Mouse (Mus musculus) cortical plate, adult 2 months (tissue): Measurements from ENCODE around the gene Epor. TPM values are rescaled to one million over a fixed set of nuclear protein-coding genes. Genes with fewer than 3 reads are reported as not detected.

Source experiments
- H3K27ac ChIP-seq: fragments of 200-500 bp; 2 replicates; pipeline ENCODE4 v1.5.1; 2012; ENCODE audit warnings: low read length, control low read depth, inconsistent platforms; ENCODE audit not compliant: insufficient read depth
- H3K4me1 ChIP-seq: fragments of 200-500 bp; 2 replicates; pipeline ENCODE4 v1.6.1; 2011; ENCODE audit warnings: low read length; ENCODE audit not compliant: control insufficient read depth, insufficient read depth
- H3K4me3 ChIP-seq: fragments of 200-500 bp; 2 replicates; pipeline ENCODE4 v1.5.1; 2011; ENCODE audit warnings: mild to moderate bottlenecking, low read length, control low read depth; ENCODE audit not compliant: insufficient read depth
- CTCF ChIP-seq: fragments of 200-500 bp; IDR thresholded peaks from 2 replicates; pipeline ENCODE4 v1.5.1; 2011; ENCODE audit warnings: mild to moderate bottlenecking, control low read depth, low read length; ENCODE audit not compliant: insufficient read depth; ENCODE audit errors: extremely low read depth
- POLR2A ChIP-seq: fragments of 200-500 bp; IDR thresholded peaks from 2 replicates; pipeline ENCODE4 v1.6.1; 2011; ENCODE audit warnings: mild to moderate bottlenecking, low read length, control low read depth; ENCODE audit not compliant: insufficient read depth; ENCODE audit errors: extremely low read depth
- polyA plus RNA-seq: library from polyadenylated mRNA; depleted of rRNA; stranded (reverse); fragments of >200 nt; gene quantifications from 2 replicates; pipeline ENCODE4 v1.2.3, GENCODE M21; 2012; rRNA removed

Epor gene
- polyA plus RNA-seq, result 12.6 and 15.3 TPM in 2 replicates

- H3K27ac ChIP-seq, result peak within 1 kb of the TSS; percentile 51
These were observed at the start of gene Epor for GRCm38 (mm10) chr9:21963417-21963816. Gene Epor (minus strand): TSS chr9:21963506.

GRCm38 (mm10) chr9:22012731-22013130 lies 49.4 kb upstream of the Epor start:
- Histone ChIP-seq H3K4me1 (no peaks in the 10 kb centered on the region), H3K27ac (no peak overlapping the region), H3K4me3 (no peak overlapping the region)
- no peak for TF ChIP-seq CTCF
- TF ChIP-seq POLR2A, result no peak

More at GRCm38 (mm10) chr9:21963417-21963816, at the start of gene Epor:
- Histone ChIP-seq H3K4me3 (peak within 1 kb of the TSS; percentile 23), H3K4me1 (no peaks in the 10 kb centered on the region)
- TF ChIP-seq CTCF (no peak), POLR2A (no peak)

DNA sequence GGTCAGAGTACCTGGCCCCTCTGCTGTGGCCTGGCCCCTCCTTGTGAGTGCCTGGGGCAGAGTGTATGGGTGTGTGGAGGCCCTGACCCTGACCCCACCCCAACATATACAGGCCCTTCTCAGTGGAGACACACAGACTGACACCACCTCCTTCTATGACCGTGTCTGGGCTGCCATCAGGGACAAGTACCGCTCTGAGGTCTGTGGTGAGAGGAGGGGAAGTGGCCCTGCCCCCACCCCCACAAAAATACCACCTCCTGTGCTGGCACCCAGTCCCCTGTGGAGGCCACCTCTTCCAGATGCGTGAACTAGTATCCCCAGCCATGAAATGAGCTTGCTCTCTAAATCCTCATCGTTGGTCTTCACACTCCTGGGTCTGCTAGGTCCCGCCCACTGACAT lies 47.7 kb upstream of the Epor start:
- no peak for TF ChIP-seq CTCF
- no peak for TF ChIP-seq POLR2A
- no peaks in the 10 kb centered on the region for H3K4me1 ChIP-seq

DNA sequence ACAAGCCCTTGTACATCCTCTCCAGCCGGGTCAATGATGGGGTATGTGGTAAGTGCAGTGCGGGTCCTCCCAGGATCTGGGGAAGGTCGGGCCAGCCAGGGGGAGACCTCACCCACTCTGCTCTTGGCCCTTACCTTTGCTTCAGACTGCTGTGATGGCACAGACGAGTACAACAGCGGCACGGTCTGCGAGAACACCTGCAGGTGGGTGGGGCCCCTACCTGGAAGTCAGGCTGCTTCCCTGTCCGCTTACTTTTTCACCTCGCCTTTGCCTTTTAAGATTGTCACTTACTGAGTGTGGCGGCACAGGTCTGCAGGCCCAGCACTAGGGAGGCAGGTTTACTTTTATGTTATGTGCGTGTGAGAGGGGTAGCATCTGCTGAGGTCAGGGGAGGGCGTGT lies 41.2 kb upstream of the Epor start:
- no peak overlapping the region for H3K27ac ChIP-seq
- TF ChIP-seq POLR2A, result no peak
- TF ChIP-seq CTCF, result no peak
- no peak overlapping the region for H3K4me3 ChIP-seq
- H3K4me1 ChIP-seq, result peaks cover 6% of the 10 kb centered on the region

More for the DNA sequence above, 47.7 kb upstream of the Epor start:
- Histone ChIP-seq H3K27ac (no peak overlapping the region), H3K4me3 (no peak overlapping the region)

DNA sequence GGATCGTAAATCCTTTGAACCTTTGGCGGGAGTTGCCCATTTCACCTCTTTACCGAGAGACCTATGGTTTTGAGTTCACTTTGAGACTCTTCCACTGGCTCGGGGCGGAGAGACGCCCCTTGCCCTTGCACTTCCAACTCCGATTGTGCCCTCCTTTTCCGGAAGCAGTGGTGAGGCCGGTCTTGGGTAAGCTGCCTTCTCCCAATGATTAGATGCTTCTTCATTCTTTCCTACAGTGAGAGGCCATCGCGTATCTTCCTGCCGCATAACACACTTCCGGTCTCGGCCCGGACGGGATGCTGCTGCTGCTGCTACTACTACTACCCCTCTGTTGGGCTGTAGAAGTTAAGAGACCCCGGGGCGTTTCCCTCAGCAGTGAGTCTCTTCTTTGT lies 39.9 kb upstream of the Epor start:
- H3K27ac ChIP-seq, result no peak overlapping the region
- TF ChIP-seq POLR2A, result no peak
- no peak for TF ChIP-seq CTCF
- H3K4me1 ChIP-seq, result peaks cover 6% of the 10 kb centered on the region
- H3K4me3 ChIP-seq, result peak overlapping the region; percentile 61

GRCm38 (mm10) chr9:22002194-22003162 lies 39.2 kb upstream of the Epor start, which contains the start of the genes Ccdc151 and Prkcsh:
Gene Ccdc151 (minus strand): TSS chr9:22002634.
Gene Prkcsh (plus strand): TSS chr9:22002806.
- Histone ChIP-seq H3K27ac (no peak within 1 kb of the TSS), H3K4me3 (peak within 1 kb of the TSS; percentile 61), H3K4me1 (peaks cover 6% of the 10 kb centered on the region)
- TF ChIP-seq CTCF (no peak), POLR2A (peak; percentile 93)

GRCm38 (mm10) chr9:22001633-22002032 lies 38.3 kb upstream of the Epor start:
- H3K4me3 ChIP-seq, result no peak overlapping the region; the same call in 1 of the 2 replicates
- no peak for TF ChIP-seq POLR2A
- no peak for TF ChIP-seq CTCF
- H3K4me1 ChIP-seq, result peaks cover 6% of the 10 kb centered on the region
- no peak overlapping the region for H3K27ac ChIP-seq

DNA sequence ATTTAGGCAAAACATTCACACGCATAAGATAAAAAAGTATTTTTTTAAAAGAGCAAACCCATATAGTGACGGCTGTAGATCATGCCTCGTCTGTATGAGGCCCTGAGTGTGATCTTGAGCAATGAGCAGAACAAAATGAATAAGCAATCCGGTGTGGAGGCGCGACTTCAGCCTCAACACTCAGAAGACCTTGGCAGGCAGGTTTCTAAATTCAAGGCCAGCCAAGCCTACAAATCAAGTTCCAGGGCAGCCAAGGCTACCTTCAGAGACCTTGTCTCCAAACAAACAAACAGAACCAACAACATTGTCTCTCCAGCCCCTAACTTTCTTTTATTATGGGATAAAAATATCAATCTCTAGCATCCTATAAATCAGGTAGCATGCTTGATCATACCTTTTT lies 37.0 kb upstream of the Epor start:
- TF ChIP-seq CTCF, result no peak
- no peak for TF ChIP-seq POLR2A
- H3K4me1 ChIP-seq, result peaks cover 6% of the 10 kb centered on the region
- no peak overlapping the region for H3K27ac ChIP-seq
- no peak overlapping the region for H3K4me3 ChIP-seq

- TF ChIP-seq CTCF (no peak), POLR2A (no peak)
- H3K4me1 ChIP-seq, result no peaks in the 10 kb centered on the region
- no peak overlapping the region for H3K4me3 ChIP-seq
- H3K27ac ChIP-seq, result no peak overlapping the region
These were observed 33.0 kb upstream of the Epor start for GRCm38 (mm10) chr9:21996178-21996867.
